Mouse (Mus musculus) heart, embryonic 14.5 days (tissue): ENCODE data around the gene Cd300ld3. TPM values are rescaled to one million over a fixed set of nuclear protein-coding genes. Genes with fewer than 3 reads are reported as not detected.
A peak's percentile ranks its signal among the peaks of the same experiment; 100 is the strongest.

Source experiments
- ATAC-seq: fragments of 200-750 bp; cut with Nextera tagmentation; 2 replicates; pipeline ENCODE4 v1.8.0; 2017; ENCODE audit warnings: low read depth, moderate TSS enrichment; ENCODE audit not compliant: insufficient number of reproducible peaks, insufficient read depth, low FRiP score
- H3K27ac ChIP-seq, 2 experiments: fragments of 200-500 bp in 1 of 2; fragments of 300-500 bp in 1 of 2; sonication (generic) in 1 of 2; replicated peaks in 1 of 2; 2 replicates each; pipeline ENCODE4 v1.5.1; 2012 to 2014; ENCODE audit warnings: low read depth in 2 of 2, low read length in 2 of 2, control low read depth in 1 of 2, mild to moderate bottlenecking in 1 of 2, mixed read lengths in 1 of 2; ENCODE audit not compliant: control insufficient read depth in 1 of 2, insufficient read depth in 1 of 2
- H3K27me3 ChIP-seq: fragments of 300-500 bp; sonication (generic); 2 replicates; pipeline ENCODE4 v1.6.1; 2014; ENCODE audit warnings: mild to moderate bottlenecking, low read length, control low read depth; ENCODE audit not compliant: control insufficient read depth, insufficient read depth
- H3K36me3 ChIP-seq: fragments of 300-500 bp; sonication (generic); 2 replicates; pipeline ENCODE4 v1.6.1; 2014; ENCODE audit warnings: mild to moderate bottlenecking, control low read depth, low read length, mixed read lengths; ENCODE audit not compliant: control insufficient read depth, insufficient read depth
- H3K4me1 ChIP-seq, 2 experiments: fragments of 200-500 bp in 1 of 2; fragments of 300-500 bp in 1 of 2; sonication (generic) in 1 of 2; 2 replicates each; pipeline ENCODE4 v1.6.1; 2012 to 2014; ENCODE audit warnings: low read length in 2 of 2, control low read depth in 1 of 2, mixed read lengths in 1 of 2; ENCODE audit not compliant: control insufficient read depth in 2 of 2, insufficient read depth in 2 of 2
- H3K4me2 ChIP-seq: fragments of 300-500 bp; sonication (generic); 2 replicates; pipeline ENCODE4 v1.6.1; 2014; ENCODE audit warnings: mild to moderate bottlenecking, low read length
- H3K4me3 ChIP-seq, 2 experiments: fragments of 200-500 bp in 1 of 2; fragments of 300-500 bp in 1 of 2; sonication (generic) in 1 of 2; 2 replicates each; pipeline ENCODE4 v1.5.1; 2012 to 2014; ENCODE audit warnings: low read length in 2 of 2, mild to moderate bottlenecking in 2 of 2, control low read depth in 1 of 2, low read depth in 1 of 2, moderate library complexity in 1 of 2; ENCODE audit not compliant: control insufficient read depth in 1 of 2, insufficient read depth in 1 of 2
- H3K9ac ChIP-seq: fragments of 300-500 bp; sonication (generic); 2 replicates; pipeline ENCODE4 v1.6.1; 2014; ENCODE audit warnings: mild to moderate bottlenecking, low read length
- H3K9me3 ChIP-seq: fragments of 300-500 bp; sonication (generic); 2 replicates; pipeline ENCODE4 v1.6.1; 2016; ENCODE audit warnings: low read length, control low read depth; ENCODE audit not compliant: control insufficient read depth
- WGBS: fragments of 180-500 bp; shearing (Covaris S2); extraction: QIAGEN DNeasy Blood & Tissue Kit; methylation state at CpG from one replicate; pipeline ENCODE4 v1.1.7; 2014; 5-methylcytosine and 5-hydroxymethylcytosine counted together
- polyA plus RNA-seq: library from polyadenylated mRNA; unstranded; fragments of >200 nt; fragmentation: Nextera tagmentation; extraction: Ambion mirVana; gene quantifications from 2 replicates; pipeline ENCODE4 v1.2.1, GENCODE M21; 2014

The Cd300ld3 gene
- polyA plus RNA-seq, 1 experiment from 2014 or later, result not detected

- H3K4me2 ChIP-seq, result no peak overlapping the region
- no peak overlapping the region for H3K4me3 ChIP-seq
- no peak overlapping the region for H3K27ac ChIP-seq
- no peaks in the 10 kb centered on the region for H3K36me3 ChIP-seq
- H3K9me3 ChIP-seq, result no peaks in the 10 kb centered on the region
- 60% methylated on average over 5 of the region's 5 CpGs for WGBS
- no peak overlapping the region for H3K9ac ChIP-seq
- ATAC-seq, result no peak
- H3K27me3 ChIP-seq, result no peaks in the 10 kb centered on the region
- peaks cover 4 to 5% of the 10 kb centered on the region in 2 experiments; a peak in 3 of 4 replicates for H3K4me1 ChIP-seq
Measured at GRCm38 (mm10) chr11:115073002-115073401, 24.8 kb upstream of the Cd300ld3 start.

GRCm38 (mm10) chr11:115071631-115072294, 23.6 kb upstream of the Cd300ld3 start:
- no peaks in the 10 kb centered on the region for H3K27me3 ChIP-seq
- no peaks in the 10 kb centered on the region for H3K9me3 ChIP-seq
- 26% methylated on average over 14 of the region's 14 CpGs for WGBS
- ATAC-seq, result no peak
- H3K27ac ChIP-seq, result peak overlapping the region in 1 of 2 experiments; percentile 14; a peak in 1 of 4 replicates
- peaks cover 4 to 5% of the 10 kb centered on the region in 2 experiments; a peak in 3 of 4 replicates for H3K4me1 ChIP-seq
- H3K4me3 ChIP-seq, result no peak overlapping the region
- no peaks in the 10 kb centered on the region for H3K36me3 ChIP-seq
- H3K9ac ChIP-seq, result no peak overlapping the region
- peak overlapping the region; percentile 23; the same call in 1 of the 2 replicates for H3K4me2 ChIP-seq

GRCm38 (mm10) chr11:115071015-115071551, 22.9 kb upstream of the Cd300ld3 start:
- H3K9me3 ChIP-seq, result no peaks in the 10 kb centered on the region
- no peaks in the 10 kb centered on the region for H3K27me3 ChIP-seq
- no peak for ATAC-seq
- no peaks in the 10 kb centered on the region for H3K36me3 ChIP-seq
- H3K9ac ChIP-seq, result no peak overlapping the region
- peaks cover 4 to 5% of the 10 kb centered on the region in 2 experiments; a peak in 3 of 4 replicates for H3K4me1 ChIP-seq
- no peak overlapping the region for H3K4me3 ChIP-seq
- no peak overlapping the region for H3K27ac ChIP-seq
- 13% methylated on average over 9 of the region's 9 CpGs for WGBS
- H3K4me2 ChIP-seq, result peak overlapping the region; percentile 23; the same call in 1 of the 2 replicates

- no peak overlapping the region for H3K27ac ChIP-seq
- H3K4me3 ChIP-seq, result no peak overlapping the region
- no peak overlapping the region for H3K9ac ChIP-seq
- WGBS, result 60% methylated on average over 6 of the region's 6 CpGs
- H3K4me2 ChIP-seq, result no peak overlapping the region
- H3K36me3 ChIP-seq, result no peaks in the 10 kb centered on the region
- H3K27me3 ChIP-seq, result no peaks in the 10 kb centered on the region
- ATAC-seq, result no peak
- H3K4me1 ChIP-seq, result peaks cover under 1 to 4% of the 10 kb centered on the region in 2 experiments; a peak in 2 of 4 replicates
- no peaks in the 10 kb centered on the region for H3K9me3 ChIP-seq
Measured at GRCm38 (mm10) chr11:115066768-115067167, 18.6 kb upstream of the Cd300ld3 start.

- ATAC-seq, result no peak
- Histone ChIP-seq H3K4me1 (no peaks in the 10 kb centered on the region), H3K36me3 (no peaks in the 10 kb centered on the region), H3K9ac (no peak within 1 kb of the TSS), H3K27me3 (no peaks in the 10 kb centered on the region), H3K9me3 (no peaks in the 10 kb centered on the region), H3K4me3 (no peak within 1 kb of the TSS), H3K4me2 (no peak within 1 kb of the TSS), H3K27ac (no peak within 1 kb of the TSS)
- 43% methylated on average over 5 of the region's 5 CpGs for WGBS
Measured at GRCm38 (mm10) chr11:115062077-115062476, 13.9 kb upstream of the Cd300ld3 start, which contains the start of gene Cd300e. Cd300e (minus strand) TSS chr11:115062177.

- no peak overlapping the region for H3K4me3 ChIP-seq
- 62% methylated on average over 2 of the region's 2 CpGs for WGBS
- H3K27ac ChIP-seq, result no peak overlapping the region
- no peak for ATAC-seq
- H3K4me2 ChIP-seq, result no peak overlapping the region
- no peaks in the 10 kb centered on the region for H3K36me3 ChIP-seq
- no peak overlapping the region for H3K9ac ChIP-seq
- H3K9me3 ChIP-seq, result no peaks in the 10 kb centered on the region
- H3K4me1 ChIP-seq, result no peaks in the 10 kb centered on the region
- H3K27me3 ChIP-seq, result no peaks in the 10 kb centered on the region
Measured at GRCm38 (mm10) chr11:115059797-115060196, 11.6 kb upstream of the Cd300ld3 start.

GRCm38 (mm10) chr11:115058701-115059100, 10.5 kb upstream of the Cd300ld3 start:
- Histone ChIP-seq H3K4me3 (no peak overlapping the region), H3K4me1 (no peaks in the 10 kb centered on the region), H3K4me2 (no peak overlapping the region), H3K36me3 (no peaks in the 10 kb centered on the region), H3K27ac (no peak overlapping the region), H3K9me3 (no peaks in the 10 kb centered on the region), H3K9ac (no peak overlapping the region), H3K27me3 (no peaks in the 10 kb centered on the region)
- 66% methylated on average over 4 of the region's 4 CpGs for WGBS
- no peak for ATAC-seq
